Mouse (Mus musculus) mouse embryonic stem cell (cell line): Measurements from ENCODE around the gene Vmn1r178.
"Not testable (repeated sequence)": the region's sequence is repeated elsewhere in the genome, so short reads cannot be mapped to it uniquely, and the experiment has no call there.

Experiments used
- in situ Hi-C, 2 experiments: fragments of 300-500 bp; cut with MboI; formaldehyde crosslinking; loops; 1 replicate in 1 of 2; 3 replicates in 1 of 2; pipeline ENCODE4 v1.14.3; 2019 to 2020; ENCODE audit warnings: low sequenced_read_pairs in 2 of 2, low pct_unique_long_range_greater_than_20kb in 1 of 2, mixed read lengths in 1 of 2; ENCODE audit not compliant: unreplicated experiment in 1 of 2

The Vmn1r178 gene

GRCm38 (mm10) chr7:23891709-23892108 lies at the start of gene Vmn1r178:
Gene Vmn1r178, plus strand, starts transcription at chr7:23892009.
- in situ Hi-C loops = no loop called here

GRCm38 (mm10) chr7:23866349-23866748 lies 25.5 kb upstream of the Vmn1r178 start, which contains the start of gene Vmn1r177:
Gene Vmn1r177, minus strand, starts transcription at chr7:23866449.
- in situ Hi-C loops = loop anchor here in 1 of 2 experiments (10.0 kb wide), 1 partner anchor 382 kb away; no protein-coding TSS in a partner anchor

GRCm38 (mm10) chr7:23876918-23877317 lies 14.9 kb upstream of the Vmn1r178 start:
- in situ Hi-C loops = not testable (repeated sequence)

- in situ Hi-C loops = no loop called here
These were observed 34.9 kb downstream of the Vmn1r178 start, which contains the start of gene Vmn1r179 for GRCm38 (mm10) chr7:23926678-23927077. Gene Vmn1r179, plus strand, starts transcription at chr7:23926978.
